Mouse (Mus musculus) embryonic facial prominence, embryonic 12.5 days (tissue): ENCODE measurements around the gene Yeats4. TPM values are rescaled to one million over a fixed set of nuclear protein-coding genes. Genes with fewer than 3 reads are reported as not detected.

ENCODE experiments used
- ATAC-seq: fragments of 200-750 bp; cut with Nextera tagmentation; 2 replicates; pipeline ENCODE4 v1.8.0; 2017; ENCODE audit not compliant: insufficient number of reproducible peaks, insufficient read depth, low FRiP score, low TSS enrichment
- H3K27ac ChIP-seq: fragments of 300-500 bp; sonication (generic); 2 replicates; pipeline ENCODE4 v1.5.1; 2016; ENCODE audit warnings: mild to moderate bottlenecking
- H3K27me3 ChIP-seq: fragments of 300-500 bp; sonication (generic); 2 replicates; pipeline ENCODE4 v1.6.1; 2016; ENCODE audit warnings: mild to moderate bottlenecking, moderate library complexity
- H3K36me3 ChIP-seq: fragments of 300-500 bp; sonication (generic); 2 replicates; pipeline ENCODE4 v1.6.1; 2016; ENCODE audit warnings: mild to moderate bottlenecking
- H3K4me1 ChIP-seq: fragments of 300-500 bp; sonication (generic); 2 replicates; pipeline ENCODE4 v1.6.1; 2016
- H3K4me2 ChIP-seq: fragments of 300-500 bp; sonication (generic); replicated peaks from 2 replicates; pipeline ENCODE4 v1.6.1; 2016; ENCODE audit warnings: mild to moderate bottlenecking, moderate library complexity
- H3K4me3 ChIP-seq: fragments of 300-500 bp; sonication (generic); 2 replicates; pipeline ENCODE4 v1.5.1; 2016; ENCODE audit warnings: mild to moderate bottlenecking
- H3K9ac ChIP-seq: fragments of 300-500 bp; sonication (generic); 2 replicates; pipeline ENCODE4 v1.6.1; 2016; ENCODE audit warnings: mild to moderate bottlenecking, moderate library complexity
- H3K9me3 ChIP-seq: fragments of 300-500 bp; sonication (generic); 2 replicates; pipeline ENCODE4 v1.6.1; 2016; ENCODE audit warnings: mild to moderate bottlenecking, moderate library complexity
- WGBS: fragments of 180-500 bp; shearing (Covaris S2); methylation state at CpG from one replicate; pipeline ENCODE4 v1.1.7; 2016; 5-methylcytosine and 5-hydroxymethylcytosine counted together
- polyA plus RNA-seq: library from polyadenylated mRNA; unstranded; fragments of >200 nt; fragmentation: Nextera tagmentation; extraction: Ambion mirVana; gene quantifications from 2 replicates; pipeline ENCODE4 v1.2.1, GENCODE M21; 2016

Yeats4 gene
- polyA plus RNA-seq, result 95.8 and 96.7 TPM in 2 replicates

- WGBS, result under 1% methylated on average over 60 of the region's 63 CpGs
- Histone ChIP-seq H3K27ac (peak within 1 kb of the TSS; percentile 96), H3K4me2 (peak within 1 kb of the TSS; percentile 83), H3K4me1 (peaks cover 16% of the 10 kb centered on the region), H3K9me3 (no peaks in the 10 kb centered on the region), H3K4me3 (peak within 1 kb of the TSS; percentile 72), H3K36me3 (peaks cover 35% of the 10 kb centered on the region), H3K27me3 (no peaks in the 10 kb centered on the region), H3K9ac (peak within 1 kb of the TSS; percentile 88)
- ATAC-seq, result peak; percentile 94
These were observed at the start of gene Yeats4 for GRCm38 (mm10) chr10:117224102-117224990. TSS of gene Yeats4 (minus strand) at chr10:117224507.

DNA sequence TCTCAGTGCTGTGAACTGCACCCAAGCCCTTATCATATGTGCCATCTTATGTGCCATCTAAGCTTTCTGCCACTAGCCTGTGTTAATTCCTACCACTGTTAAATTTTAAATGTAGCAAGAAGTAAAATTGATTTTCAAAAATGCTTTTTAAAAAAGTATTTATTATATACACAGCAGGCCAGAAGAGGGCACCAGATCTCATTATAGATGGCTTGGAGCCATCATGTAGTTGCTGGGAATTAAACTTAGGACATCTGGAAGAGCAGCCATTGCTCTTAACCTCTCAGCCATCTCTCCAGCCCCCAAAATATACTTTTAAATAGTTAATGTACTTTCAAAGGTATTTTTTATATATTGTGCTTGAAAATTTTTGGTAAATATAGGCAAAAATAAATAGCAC lies 47.7 kb upstream of the Yeats4 start:
- Histone ChIP-seq H3K9me3 (no peaks in the 10 kb centered on the region), H3K27me3 (no peaks in the 10 kb centered on the region), H3K9ac (no peak overlapping the region), H3K36me3 (no peaks in the 10 kb centered on the region), H3K4me2 (no peak overlapping the region), H3K27ac (no peak overlapping the region), H3K4me3 (no peak overlapping the region), H3K4me1 (no peaks in the 10 kb centered on the region)
- ATAC-seq, result no peak

- Histone ChIP-seq H3K27me3 (no peaks in the 10 kb centered on the region), H3K27ac (no peak overlapping the region), H3K4me3 (no peak overlapping the region), H3K9ac (no peak overlapping the region), H3K4me2 (no peak overlapping the region), H3K4me1 (no peaks in the 10 kb centered on the region), H3K36me3 (no peaks in the 10 kb centered on the region), H3K9me3 (no peaks in the 10 kb centered on the region)
- ATAC-seq, result no peak
These were observed 35.6 kb upstream of the Yeats4 start for GRCm38 (mm10) chr10:117259870-117260269.

- H3K27ac ChIP-seq, result no peak within 1 kb of the TSS
- no peaks in the 10 kb centered on the region for H3K9me3 ChIP-seq
- H3K27me3 ChIP-seq, result no peaks in the 10 kb centered on the region
- no peak within 1 kb of the TSS for H3K9ac ChIP-seq
- no peak within 1 kb of the TSS for H3K4me3 ChIP-seq
- H3K4me1 ChIP-seq, result no peaks in the 10 kb centered on the region
- no peaks in the 10 kb centered on the region for H3K36me3 ChIP-seq
- ATAC-seq, result no peak
- H3K4me2 ChIP-seq, result no peak within 1 kb of the TSS
- WGBS, result 88% methylated on average over 12 of the region's 12 CpGs
These were observed 14.3 kb upstream of the Yeats4 start, which contains the start of gene 9530003J23Rik for GRCm38 (mm10) chr10:117238603-117239002. TSS of gene 9530003J23Rik (minus strand) at chr10:117238703.

DNA sequence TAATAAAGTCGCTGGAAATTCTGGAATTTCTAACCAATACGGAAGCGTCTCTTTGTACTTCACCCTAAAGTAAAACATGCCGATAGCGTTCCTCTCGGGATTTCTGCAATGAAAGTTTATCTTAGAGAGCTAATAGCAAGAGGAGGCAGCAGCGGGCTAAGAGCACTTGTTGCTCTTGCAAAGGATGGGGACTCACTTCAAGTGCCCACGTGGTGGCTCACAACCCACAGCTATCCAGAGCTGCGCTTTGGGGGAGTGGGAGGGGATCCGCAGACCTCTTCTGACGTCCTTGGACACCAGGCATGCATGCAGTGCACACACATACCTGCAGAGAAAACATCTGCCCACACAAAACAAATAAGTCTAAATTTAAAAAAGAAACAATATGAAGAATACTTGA lies 11.6 kb upstream of the Yeats4 start:
- Histone ChIP-seq H3K9ac (no peak overlapping the region), H3K27me3 (no peaks in the 10 kb centered on the region), H3K9me3 (no peaks in the 10 kb centered on the region), H3K4me1 (no peaks in the 10 kb centered on the region), H3K27ac (no peak overlapping the region), H3K4me2 (no peak overlapping the region), H3K36me3 (no peaks in the 10 kb centered on the region), H3K4me3 (no peak overlapping the region)
- 56% methylated on average over 11 of the region's 11 CpGs for WGBS
- no peak for ATAC-seq

GRCm38 (mm10) chr10:117234825-117235224 lies 10.5 kb upstream of the Yeats4 start:
- no peaks in the 10 kb centered on the region for H3K27me3 ChIP-seq
- no peak overlapping the region for H3K9ac ChIP-seq
- H3K4me2 ChIP-seq, result no peak overlapping the region
- no peak overlapping the region for H3K27ac ChIP-seq
- no peak overlapping the region for H3K4me3 ChIP-seq
- WGBS, result 72% methylated on average over 4 of the region's 4 CpGs
- no peaks in the 10 kb centered on the region for H3K9me3 ChIP-seq
- no peak for ATAC-seq
- H3K4me1 ChIP-seq, result no peaks in the 10 kb centered on the region
- no peaks in the 10 kb centered on the region for H3K36me3 ChIP-seq

DNA sequence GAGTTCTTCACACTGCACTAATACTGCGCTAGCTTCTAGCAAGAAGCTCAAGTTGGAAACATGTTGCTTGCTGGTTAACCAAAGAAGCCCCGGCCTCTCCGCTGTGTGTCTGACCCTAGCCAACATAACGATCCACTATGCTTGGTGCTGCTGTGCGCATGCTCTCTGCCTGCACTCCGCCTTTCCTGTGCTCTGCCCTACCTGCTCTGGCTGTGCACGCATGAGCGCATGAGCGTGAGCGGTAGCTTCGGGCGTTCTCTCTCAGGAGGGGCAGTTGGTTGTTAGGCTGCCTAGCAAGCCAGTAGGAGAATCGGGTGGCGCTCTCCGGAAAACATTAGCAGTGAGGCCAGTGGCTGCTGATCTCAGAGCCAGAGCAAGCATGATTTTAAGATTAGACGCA lies 5.5 kb upstream of the Yeats4 start:
- Histone ChIP-seq H3K36me3 (no peaks in the 10 kb centered on the region), H3K4me2 (peak overlapping the region; percentile 15; the same call in 1 of the 2 replicates), H3K9ac (no peak overlapping the region), H3K4me3 (no peak overlapping the region), H3K4me1 (peaks cover 2% of the 10 kb centered on the region; the same call in 1 of the 2 replicates), H3K9me3 (no peaks in the 10 kb centered on the region), H3K27ac (no peak overlapping the region), H3K27me3 (no peaks in the 10 kb centered on the region)
- 72% methylated on average over 16 of the region's 16 CpGs for WGBS
- no peak for ATAC-seq

- 90% methylated on average over 3 of the region's 3 CpGs for WGBS
- no peak for ATAC-seq
These were observed 1.7 kb upstream of the Yeats4 start for GRCm38 (mm10) chr10:117226002-117226401.

DNA sequence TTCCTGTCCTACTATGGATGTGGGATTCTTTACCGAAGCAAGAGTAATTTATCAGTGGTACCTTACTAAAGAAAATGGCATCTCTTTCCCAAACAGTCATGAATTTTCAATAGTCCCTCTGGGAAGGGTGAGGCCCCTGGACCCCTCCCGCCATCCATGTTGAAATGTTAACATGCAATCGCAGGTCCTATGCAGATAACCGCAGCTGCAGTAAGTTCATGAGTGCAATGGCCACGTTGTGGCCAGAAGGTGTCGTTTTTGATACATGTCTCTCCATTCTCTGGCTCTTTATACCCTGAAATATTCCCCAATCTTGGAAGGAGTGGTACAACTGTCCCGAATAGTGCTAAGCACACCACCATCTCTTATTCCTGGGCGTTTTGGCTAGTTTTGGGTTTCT lies 787 bp upstream of the Yeats4 start:
- H3K4me1 ChIP-seq, result peaks cover 16% of the 10 kb centered on the region
- no peak for ATAC-seq
- WGBS, result 59% methylated on average over 8 of the region's 8 CpGs
- peak overlapping the region; percentile 83 for H3K4me2 ChIP-seq
- no peaks in the 10 kb centered on the region for H3K27me3 ChIP-seq
- peaks cover 27% of the 10 kb centered on the region for H3K36me3 ChIP-seq
- H3K9ac ChIP-seq, result no peak overlapping the region
- no peak overlapping the region for H3K27ac ChIP-seq
- H3K9me3 ChIP-seq, result no peaks in the 10 kb centered on the region
- H3K4me3 ChIP-seq, result peak overlapping the region; percentile 72

More at GRCm38 (mm10) chr10:117226002-117226401, 1.7 kb upstream of the Yeats4 start:
- no peak overlapping the region for H3K4me3 ChIP-seq
- H3K9ac ChIP-seq, result no peak overlapping the region
- H3K36me3 ChIP-seq, result peaks cover 19% of the 10 kb centered on the region; the same call in 1 of the 2 replicates
- no peaks in the 10 kb centered on the region for H3K27me3 ChIP-seq
- H3K27ac ChIP-seq, result no peak overlapping the region
- no peaks in the 10 kb centered on the region for H3K9me3 ChIP-seq
- H3K4me1 ChIP-seq, result peaks cover 16% of the 10 kb centered on the region
- no peak overlapping the region for H3K4me2 ChIP-seq

- peak overlapping the region; percentile 88 for H3K9ac ChIP-seq
- H3K27me3 ChIP-seq, result no peaks in the 10 kb centered on the region
- H3K4me3 ChIP-seq, result peak overlapping the region; percentile 72
- H3K9me3 ChIP-seq, result no peaks in the 10 kb centered on the region
- peak; percentile 10; the same call in 1 of the 2 replicates for ATAC-seq
- peaks cover 16% of the 10 kb centered on the region for H3K4me1 ChIP-seq
- H3K36me3 ChIP-seq, result peaks cover 37% of the 10 kb centered on the region
- peak overlapping the region; percentile 83 for H3K4me2 ChIP-seq
- WGBS, result 0% methylated on average over 9 of the region's 9 CpGs
- H3K27ac ChIP-seq, result peak overlapping the region; percentile 96; the same call in 1 of the 2 replicates
These were observed 577 bp downstream of the Yeats4 start for GRCm38 (mm10) chr10:117223758-117224101.

GRCm38 (mm10) chr10:117222821-117223220 lies 1.5 kb downstream of the Yeats4 start:
- peaks cover 16% of the 10 kb centered on the region for H3K4me1 ChIP-seq
- WGBS, result 59% methylated on average over 3 of the region's 3 CpGs
- no peak overlapping the region for H3K9ac ChIP-seq
- H3K27ac ChIP-seq, result no peak overlapping the region
- no peaks in the 10 kb centered on the region for H3K27me3 ChIP-seq
- peaks cover 46% of the 10 kb centered on the region for H3K36me3 ChIP-seq
- peak overlapping the region; percentile 83 for H3K4me2 ChIP-seq
- ATAC-seq, result no peak
- H3K4me3 ChIP-seq, result 0 out of 2 replicates have a peak overlapping the region, but pooled peaks have one; percentile 72
- no peaks in the 10 kb centered on the region for H3K9me3 ChIP-seq

GRCm38 (mm10) chr10:117218351-117218750 lies 6.0 kb downstream of the Yeats4 start:
- Histone ChIP-seq H3K9ac (no peak overlapping the region), H3K9me3 (no peaks in the 10 kb centered on the region), H3K27me3 (no peaks in the 10 kb centered on the region), H3K27ac (no peak overlapping the region), H3K4me3 (no peak overlapping the region), H3K4me2 (no peak overlapping the region), H3K36me3 (peaks cover 79% of the 10 kb centered on the region), H3K4me1 (peaks cover 9% of the 10 kb centered on the region)
- 92% methylated on average over 8 of the region's 8 CpGs for WGBS
- no peak for ATAC-seq
